Mouse (Mus musculus) adrenal gland, postnatal 36 days (tissue): ENCODE results near the gene Rras. TPM values are rescaled to one million over a fixed set of nuclear protein-coding genes. Genes with fewer than 3 reads are reported as not detected.
A peak's percentile ranks its signal among the peaks of the same experiment; 100 is the strongest.

Experiments
- DNase-seq, 2 experiments: peaks; one replicate each; pipeline ENCODE4 v3.0.0; 2021; ENCODE audit warnings: mixed read lengths in 1 of 2
- long read RNA-seq, 2 experiments: library from polyadenylated mRNA; stranded (forward); transcript quantifications; one replicate each; pipeline ENCODE4 v2.0.0; 2021; ENCODE audit warnings: borderline sequencing depth in 2 of 2
- total RNA-seq, 2 experiments: library from RNA; stranded (reverse); gene quantifications; 2 replicates each; pipeline ENCODE4 v1.2.3; 2021

Rras gene
- 100 to 1,000 TPM in 1 of 2 experiments, 10 to 100 TPM in 1; 98.9 to 101 TPM for total RNA-seq
- long read RNA-seq, experiment 1, transcript Rras-201 (6 exons, 995 nt): major isoform, 145 of 152 reads
- long read RNA-seq, experiment 1, partial matches to known transcripts: 0 of 152 reads
- long read RNA-seq, experiment 1, other reads (novel, unspliced or antisense): 7 of 152 reads
- long read RNA-seq, experiment 2, transcript Rras-201 (6 exons, 995 nt): major isoform, 45 of 48 reads
- long read RNA-seq, experiment 2, partial matches to known transcripts: 0 of 48 reads
- long read RNA-seq, experiment 2, other reads (novel, unspliced or antisense): 3 of 48 reads

DNA sequence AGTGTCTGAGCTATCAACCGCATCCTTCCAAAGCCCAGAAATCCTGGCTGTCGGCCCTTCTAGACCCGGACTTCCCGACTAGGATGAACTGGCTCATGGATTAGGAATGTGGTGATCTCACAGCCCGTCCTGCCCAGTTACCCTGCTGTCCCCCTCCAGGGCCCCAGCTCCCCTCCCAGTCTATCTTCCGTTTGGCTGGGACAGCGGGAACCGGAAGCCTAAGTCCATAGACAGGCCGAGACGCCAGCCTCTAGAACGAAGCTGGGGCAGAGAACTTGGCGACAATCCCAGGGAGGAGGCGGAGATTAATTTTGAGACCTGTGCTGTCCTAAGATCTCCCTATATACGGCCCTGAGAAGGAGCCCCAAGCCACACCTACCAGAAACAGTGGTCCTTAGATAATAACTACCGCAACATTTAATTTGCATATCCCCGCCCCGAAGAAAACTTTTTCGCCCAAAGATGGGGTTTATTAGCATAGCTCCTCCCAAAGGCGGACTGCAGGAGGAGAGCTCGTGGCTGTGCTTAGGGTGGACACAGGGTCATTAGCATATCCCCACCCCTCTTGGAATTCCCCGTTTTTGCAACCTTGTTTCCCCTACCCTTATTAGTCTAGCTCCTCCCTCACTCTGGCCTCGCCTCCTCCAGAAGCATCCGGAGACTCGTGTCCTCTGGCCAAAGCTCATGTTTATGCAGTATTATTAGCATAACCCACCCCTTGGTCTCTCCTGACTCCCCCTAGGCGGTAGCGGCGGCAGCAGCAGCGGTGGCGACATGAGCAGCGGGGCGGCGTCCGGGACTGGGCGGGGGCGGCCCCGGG is at the start of gene Rras:
Gene Rras, plus strand, starts transcription at position 720 of the 820 bp plus-strand sequence.
- peak; percentile 92 for DNase-seq

DNA sequence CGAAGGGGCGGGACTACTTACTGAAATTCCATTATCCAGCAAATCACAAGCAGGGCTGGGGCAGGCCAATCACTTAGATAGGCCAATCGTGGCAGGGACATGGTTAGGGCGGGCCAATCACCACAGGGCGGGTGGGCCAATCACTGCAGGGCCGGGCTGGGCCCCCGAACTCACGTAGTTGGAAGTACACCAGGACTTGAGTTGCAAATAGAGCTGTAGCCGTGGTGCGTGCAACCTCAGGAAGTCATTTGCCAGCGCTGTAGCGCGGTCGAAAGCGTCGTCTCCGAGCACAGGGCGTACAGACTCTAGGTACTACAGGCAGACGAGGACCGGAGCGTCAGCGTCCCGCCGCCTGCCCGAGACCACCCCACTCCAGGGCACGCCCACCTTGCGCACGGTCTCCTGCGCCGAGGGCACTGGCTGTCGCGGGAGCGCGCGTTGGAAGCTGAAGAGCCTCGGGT is 47.5 kb upstream of the Rras start:
- DNase-seq: peak; percentile 83 to 88

DNA sequence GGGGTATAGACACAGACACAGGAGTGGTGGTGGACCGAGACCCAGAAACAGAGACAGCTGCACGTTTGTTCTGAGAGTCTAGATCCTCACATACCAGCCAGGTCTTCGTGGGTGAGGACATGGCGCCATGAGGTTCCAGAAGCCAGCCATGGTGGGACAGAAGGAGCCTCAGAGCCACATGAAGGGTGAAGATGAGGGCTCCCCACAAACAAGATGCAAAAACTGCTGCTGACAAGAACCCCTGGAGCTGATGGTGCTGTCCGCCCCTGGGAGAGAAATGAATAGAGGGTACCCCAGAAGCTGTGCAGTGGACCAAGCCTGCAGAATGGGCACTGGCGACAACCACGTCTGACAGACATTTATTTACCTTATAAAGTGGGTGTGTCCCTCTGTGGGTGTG is 46.6 kb upstream of the Rras start:
- DNase-seq: no peak

GRCm38 (mm10) chr7:44973415-44974130 is 44.2 kb upstream of the Rras start:
- no peak for DNase-seq

GRCm38 (mm10) chr7:44974383-44975116 is 43.2 kb upstream of the Rras start, which contains the start of gene Cpt1c:
Gene Cpt1c (minus strand): TSS chr7:44974851.
- DNase-seq: peak; percentile 81 to 86

GRCm38 (mm10) chr7:44975117-44975419 is 42.7 kb upstream of the Rras start:
- no peak for DNase-seq

DNA sequence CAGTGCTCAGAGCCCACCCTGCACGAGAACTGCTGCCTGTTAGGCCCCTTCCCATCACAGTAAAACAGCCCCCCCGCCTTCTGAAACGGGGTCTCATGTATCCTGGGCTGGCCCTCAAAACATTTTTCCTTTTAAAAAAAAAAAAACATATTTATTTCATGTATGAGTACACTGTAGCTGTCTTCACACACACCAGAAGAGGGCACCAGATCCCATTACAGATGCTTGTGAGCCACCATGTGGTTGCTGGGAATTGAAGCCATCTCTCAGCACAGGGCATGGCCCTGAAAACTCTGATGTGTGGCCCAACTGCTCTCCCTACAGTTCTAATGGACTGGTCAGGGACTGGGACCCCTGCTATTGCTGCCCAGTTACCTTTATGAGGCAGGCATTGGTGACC is 39.5 kb upstream of the Rras start:
- no peak for DNase-seq

DNA sequence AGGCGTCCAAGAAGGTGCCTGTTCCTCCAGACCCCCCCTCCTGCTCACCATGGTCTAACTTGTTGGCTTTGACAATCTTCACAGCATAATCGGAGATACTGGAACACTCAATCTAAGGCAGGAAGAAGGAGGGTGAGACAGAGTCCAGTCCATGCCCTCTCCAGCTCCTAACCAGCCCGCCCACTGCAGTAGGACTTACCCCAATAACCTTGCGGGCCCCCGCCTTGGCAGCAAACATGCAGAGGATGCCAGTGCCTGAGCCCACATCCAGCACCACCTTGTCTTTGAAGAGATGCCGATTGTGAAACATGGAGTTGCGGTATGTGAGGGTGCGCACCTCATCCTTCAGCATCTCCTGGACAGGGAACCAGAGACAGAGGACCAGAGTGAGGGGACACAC is 36.2 kb upstream of the Rras start:
- DNase-seq: no peak

- DNase-seq: peak; percentile 91 to 93
Observed at GRCm38 (mm10) chr7:44983085-44983484, 34.7 kb upstream of the Rras start.

DNA sequence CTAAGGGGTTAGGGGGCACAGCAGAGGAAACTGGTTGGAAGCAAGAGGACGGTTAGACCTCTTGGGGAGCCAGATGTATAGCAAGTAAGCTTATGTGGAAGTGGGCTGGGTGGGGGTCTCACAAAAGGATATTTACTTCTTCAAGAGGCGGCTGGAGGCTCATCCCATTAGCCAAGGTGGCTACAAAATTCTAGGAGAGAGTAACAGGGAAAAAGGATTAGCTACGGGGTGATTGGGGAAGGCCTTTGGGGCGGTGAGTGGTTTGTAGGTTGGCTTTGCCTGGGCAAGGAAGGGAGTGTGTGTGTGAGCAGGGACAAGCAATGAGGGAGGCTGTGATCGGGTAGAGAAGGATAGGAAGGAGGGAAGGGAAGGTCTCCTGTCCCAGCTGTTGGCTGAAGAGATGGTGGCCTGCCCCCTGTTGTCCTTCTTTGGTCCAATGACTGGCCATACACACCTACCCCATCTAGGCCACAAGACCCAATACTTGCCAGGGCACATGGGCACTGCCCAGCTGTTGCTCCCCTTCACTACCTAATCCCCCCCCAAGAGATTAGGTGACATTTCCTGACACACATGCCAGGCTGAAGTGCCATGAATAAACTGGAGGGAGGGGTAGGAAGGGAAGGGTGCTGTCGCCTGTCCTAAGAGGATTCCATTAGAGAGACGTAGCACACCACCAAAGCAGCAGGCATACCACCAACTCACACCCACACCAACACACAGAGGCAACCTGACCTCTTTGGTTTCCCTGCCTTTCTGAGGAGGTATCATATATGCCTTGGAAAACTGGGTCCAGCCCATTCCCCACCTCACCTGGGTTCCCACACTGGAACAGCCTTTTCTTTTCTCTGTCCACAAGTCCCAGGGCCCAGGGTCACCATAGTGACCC is 33.6 kb upstream of the Rras start:
- DNase-seq: no peak

- DNase-seq: no peak
Observed at GRCm38 (mm10) chr7:44984833-44985164, 33.0 kb upstream of the Rras start.

DNA sequence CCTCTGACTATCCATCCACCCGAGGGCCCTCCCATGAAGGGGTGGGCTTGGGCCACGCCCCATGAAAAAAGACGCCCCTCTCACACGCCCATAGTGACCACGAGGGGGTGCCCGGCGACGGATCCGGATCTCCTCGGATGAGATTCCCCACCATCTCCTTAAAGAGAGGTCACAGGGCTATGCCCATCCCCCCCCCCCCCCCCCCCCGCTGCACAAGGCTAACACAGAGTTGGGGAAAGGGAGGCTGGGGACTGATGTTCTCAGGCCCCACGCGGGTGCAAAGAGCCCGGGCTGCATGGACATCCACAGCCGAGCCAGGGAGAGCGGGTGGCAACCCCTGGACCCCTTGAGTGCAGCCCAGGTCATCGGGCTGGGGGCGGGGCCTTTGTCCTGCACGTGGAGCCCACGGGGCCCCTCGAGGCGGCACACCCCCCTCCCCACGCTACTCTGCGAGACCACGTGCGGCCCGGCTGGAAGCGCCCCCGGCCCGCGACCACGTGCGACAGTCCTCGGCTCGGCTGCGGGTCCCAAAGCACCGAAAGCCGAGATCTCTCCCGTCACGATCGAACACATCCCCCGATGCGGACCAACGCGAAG is 32.1 kb upstream of the Rras start:
- peak; percentile 74 to 79 for DNase-seq

- DNase-seq: peak; percentile 95 to 97
Observed at GRCm38 (mm10) chr7:44986192-44986878, 31.4 kb upstream of the Rras start, which contains the start of gene Prmt1. Gene Prmt1 (minus strand): TSS chr7:44986568.

GRCm38 (mm10) chr7:44986879-44987718 is 30.7 kb upstream of the Rras start:
- no peak for DNase-seq

- no peak for DNase-seq
Observed at GRCm38 (mm10) chr7:44996672-44997071, 21.1 kb upstream of the Rras start.

- DNase-seq: peak; percentile 96
Observed at GRCm38 (mm10) chr7:44997231-44997939, 20.4 kb upstream of the Rras start, which contains the start of gene Irf3. Gene Irf3 (plus strand): TSS chr7:44997648.

- DNase-seq: no peak
Observed at GRCm38 (mm10) chr7:44997940-44998428, 19.8 kb upstream of the Rras start.

- peak; percentile 82 to 85 for DNase-seq
Observed at GRCm38 (mm10) chr7:44998501-44998955, 19.2 kb upstream of the Rras start, which contains the start of gene Bcl2l12. Gene Bcl2l12 (minus strand): TSS chr7:44998712.
